19 mouse cellular contexts compared by ENCODE assay signal in genomic region chr7:12887585-12887984, GRCm38 (mm10). TPM values are rescaled to one million over a fixed set of nuclear protein-coding genes. Genes with fewer than 3 reads are reported as not detected.
DNase-seq lines count a peak whose midpoint lies in the region; ATAC-seq lines count a peak whose summit lies in the region.
"Had no signal": no experiment of that assay in that cellular context is flagged by ENCODE, and none has a peak within 500 bp of the region (broad histone marks: within the 10 kb centered on the region; RNA-seq: fewer than 3 reads in every experiment).

No protein-coding gene starts in this region.

- peak; percentile 26 for DNase-seq in lung, postnatal 36 days
- no peak for DNase-seq in lung, postnatal 14 days
- DNase-seq in kidney, adult 18-20 months, result no peak
- DNase-seq in layer of hippocampus, postnatal 25 days (ENCODE audit: extremely low spot score in 1 of 2, low spot score in 1 of 2), result no peak
- DNase-seq: adrenal gland, postnatal 14 days; cerebellum, adult 11 months; cerebellum, adult 2 months; cerebellum, adult 9-11 months; cerebellum, postnatal 25 days; embryo, embryonic 11 days; gastrocnemius, postnatal 25 days; heart, postnatal 10 days; heart, postnatal 36 days had no signal

- peak; percentile 79 for ATAC-seq in common myeloid progenitor, adult 5-6 weeks (replicated peaks; ENCODE audit: low read depth, poor library complexity, severe bottlenecking)
- ATAC-seq in megakaryocyte, adult 5-6 weeks (ENCODE audit: poor library complexity, severe bottlenecking), result peak; percentile 88
- ATAC-seq: CD4-positive, CD25-positive, alpha-beta regulatory T cell, adult 4 months; forebrain, embryonic 15.5 days; hindbrain, embryonic 16.5 days; Patski had no signal

RNA-seq across cellular contexts. Expression of gene Zfp128, which starts 6.6 kb away (rescaled TPM):
- total RNA-seq in common myeloid progenitor, adult 5-6 weeks (2017), result 1.4 and 2.8 TPM in 2 replicates
- total RNA-seq in megakaryocyte, adult 5-6 weeks (2015), result 3.5 and 4.8 TPM in 2 replicates
- total RNA-seq in megakaryocyte, adult 5-6 weeks (2017), result 3.6 and 5.2 TPM in 2 replicates
- 1 to 10 TPM; 6.8 to 9.0 TPM for total RNA-seq in layer of hippocampus, postnatal 25 days (2021)

RNA-seq across cellular contexts. Expression of gene Zscan22, which starts 10.0 kb away (rescaled TPM):
- 5.8 and 9.8 TPM in 2 replicates for total RNA-seq in common myeloid progenitor, adult 5-6 weeks (2017)
- total RNA-seq in megakaryocyte, adult 5-6 weeks (2015), result 6.6 and 7.5 TPM in 2 replicates
- total RNA-seq in megakaryocyte, adult 5-6 weeks (2017), result 3.1 and 3.3 TPM in 2 replicates
- 10 to 100 TPM; 14.4 to 15.1 TPM for total RNA-seq in layer of hippocampus, postnatal 25 days (2021)

RNA-seq across cellular contexts. Expression of gene Rps5, which starts 34.5 kb away (rescaled TPM):
- 1,289 and 2,367 TPM in 2 replicates for total RNA-seq in common myeloid progenitor, adult 5-6 weeks (2017)
- 1,879 and 1,910 TPM in 2 replicates for total RNA-seq in megakaryocyte, adult 5-6 weeks (2015)
- total RNA-seq in megakaryocyte, adult 5-6 weeks (2017), result 1,118 and 1,375 TPM in 2 replicates
- total RNA-seq in layer of hippocampus, postnatal 25 days (2021), result 100 to 1,000 TPM; 379 to 453 TPM

RNA-seq across cellular contexts. Expression of gene Rnf225, which starts 39.6 kb away (rescaled TPM):
- 0.24 and 0.55 TPM in 2 replicates for total RNA-seq in common myeloid progenitor, adult 5-6 weeks (2017)
- total RNA-seq in megakaryocyte, adult 5-6 weeks (2015), result 0.07 and 0.14 TPM in 2 replicates
- total RNA-seq in megakaryocyte, adult 5-6 weeks (2017), result 0.04 and 0.15 TPM in 2 replicates
- total RNA-seq in layer of hippocampus, postnatal 25 days (2021), result 1 to 10 TPM in 1 of 2 experiments, under 1 TPM in 1; 0.91 to 1.3 TPM

RNA-seq across cellular contexts. Expression of gene Zfp110, which starts 53.0 kb away (rescaled TPM):
- 25.2 and 44.3 TPM in 2 replicates for total RNA-seq in common myeloid progenitor, adult 5-6 weeks (2017)
- total RNA-seq in megakaryocyte, adult 5-6 weeks (2015), result 24.6 and 25.9 TPM in 2 replicates
- 33.6 and 38.8 TPM in 2 replicates for total RNA-seq in megakaryocyte, adult 5-6 weeks (2017)
- 10 to 100 TPM; 13.0 to 13.4 TPM for total RNA-seq in layer of hippocampus, postnatal 25 days (2021)
